Mouse (Mus musculus) layer of hippocampus, postnatal 25 days (tissue): ENCODE measurements around the gene Glrx5. TPM values are rescaled to one million over a fixed set of nuclear protein-coding genes. Genes with fewer than 3 reads are reported as not detected.

Experiments
- DNase-seq, 2 experiments: peaks; one replicate each; pipeline ENCODE4 v3.0.0; 2022; ENCODE audit warnings: mixed read lengths in 2 of 2, low spot score in 1 of 2; ENCODE audit errors: extremely low spot score in 1 of 2
- total RNA-seq, 2 experiments: library from RNA; stranded (reverse); gene quantifications; 2 replicates each; pipeline ENCODE4 v1.2.3; 2021

The Glrx5 gene
- total RNA-seq, 2 experiments from 2014 or later: 54.8 to 57.2 TPM

DNA sequence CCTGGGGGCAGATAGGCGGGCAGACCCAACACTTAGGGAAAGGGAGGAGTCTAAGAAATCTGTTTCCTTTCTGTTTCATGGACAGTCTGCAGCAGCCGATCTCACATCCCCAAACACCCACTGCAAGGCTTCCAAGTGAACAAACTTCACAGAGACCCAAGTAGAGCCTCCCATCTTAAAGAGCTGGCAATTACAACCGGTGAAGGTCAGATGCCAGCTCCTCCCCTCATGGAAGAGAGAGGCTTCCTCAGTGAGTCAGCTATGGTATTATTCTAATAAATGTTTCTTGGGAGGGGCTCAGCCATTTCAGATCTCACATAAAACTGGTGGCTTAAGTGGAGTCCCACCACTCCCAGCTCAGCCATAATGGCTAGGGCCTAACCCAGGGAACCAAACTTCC lies 28.8 kb upstream of the Glrx5 start:
- no peak for DNase-seq

DNA sequence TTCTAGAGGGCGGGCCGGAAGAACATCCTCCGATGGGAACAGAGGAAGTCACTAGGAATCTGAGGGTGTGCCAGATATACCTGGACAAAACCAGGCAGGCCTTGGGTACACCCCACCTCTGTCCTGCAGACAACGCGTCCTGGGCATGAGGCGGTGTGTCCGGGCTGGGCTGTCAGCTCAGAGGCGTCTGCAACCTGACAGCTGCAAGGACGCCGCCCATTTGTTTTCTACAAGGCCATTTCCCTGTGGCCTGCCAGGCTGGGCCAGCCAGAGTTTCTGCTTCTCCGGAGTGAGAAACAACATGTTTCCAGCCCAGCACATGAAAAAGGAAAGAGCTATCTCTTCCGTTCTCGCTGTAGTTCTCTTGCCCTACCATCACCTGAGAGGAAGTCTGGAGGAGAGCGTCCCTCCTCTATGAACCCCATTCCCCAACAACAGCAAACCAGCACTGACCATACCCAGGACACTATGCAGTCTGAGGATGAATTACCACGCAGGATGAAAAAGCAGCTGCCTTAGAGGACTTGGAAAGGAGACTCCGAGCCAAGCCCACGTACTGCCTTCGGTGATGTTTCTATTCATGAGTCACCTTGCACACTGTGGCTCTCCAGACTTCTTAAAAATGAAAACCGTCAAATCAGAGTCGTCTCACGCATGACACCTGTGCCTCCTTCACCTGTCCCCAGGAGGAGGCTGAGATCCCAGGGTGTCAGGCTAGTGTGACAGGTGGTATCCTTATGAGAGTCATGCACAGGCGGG lies 27.4 kb upstream of the Glrx5 start:
- no peak for DNase-seq

DNA sequence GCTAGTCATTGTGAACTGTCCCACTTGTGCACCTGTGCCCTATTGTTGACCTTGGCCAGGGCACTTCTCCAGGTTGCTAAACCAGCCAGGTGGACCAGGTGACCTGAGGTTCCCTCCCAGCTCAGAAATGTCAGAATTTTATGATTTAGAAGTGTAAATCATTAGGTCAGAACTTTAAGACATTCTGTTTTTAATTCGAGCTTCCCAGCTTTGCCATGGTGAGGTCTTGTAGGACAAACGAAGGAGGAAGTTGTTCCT lies 26.8 kb upstream of the Glrx5 start:
- DNase-seq: no peak

DNA sequence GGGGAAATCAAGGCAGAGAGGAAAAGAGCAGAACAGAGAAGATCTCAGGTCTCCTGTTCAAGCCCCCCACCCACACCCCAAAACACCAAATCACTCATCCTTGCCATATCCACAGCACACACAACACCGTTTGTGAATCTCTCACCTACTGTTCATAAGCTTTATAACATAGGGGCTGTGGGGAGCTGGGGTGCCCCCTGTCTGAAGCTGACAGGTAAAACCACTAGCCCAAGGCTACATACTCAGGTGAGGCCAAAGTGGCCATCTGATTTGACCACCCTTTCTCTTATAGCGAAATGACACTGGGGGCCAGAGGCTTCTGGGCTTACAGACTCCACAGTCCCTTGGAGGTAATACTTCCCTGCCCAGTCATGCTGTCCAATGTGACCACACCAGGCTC lies 24.3 kb upstream of the Glrx5 start:
- DNase-seq: no peak

DNA sequence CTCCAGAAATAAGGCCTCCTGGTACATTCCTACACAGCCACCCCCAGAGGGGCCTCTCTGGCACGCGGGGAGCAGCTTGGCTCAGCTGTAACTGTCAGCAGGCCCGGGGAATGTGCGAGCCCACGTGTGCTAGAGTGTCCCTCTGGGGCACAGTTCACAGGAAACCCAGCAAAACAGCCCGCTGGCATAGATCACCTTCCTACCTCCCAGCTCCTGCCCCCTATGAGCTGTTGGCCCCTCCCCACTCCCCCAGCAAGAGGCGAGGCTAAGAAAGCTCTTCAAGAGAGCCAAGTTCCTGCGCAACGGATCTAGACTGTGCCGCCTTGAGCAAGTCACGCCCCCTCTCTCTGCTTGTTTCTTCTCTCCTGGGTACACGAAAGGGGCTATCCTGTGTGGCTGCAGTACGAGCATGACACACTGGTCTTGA lies 23.7 kb upstream of the Glrx5 start:
- no peak for DNase-seq

DNA sequence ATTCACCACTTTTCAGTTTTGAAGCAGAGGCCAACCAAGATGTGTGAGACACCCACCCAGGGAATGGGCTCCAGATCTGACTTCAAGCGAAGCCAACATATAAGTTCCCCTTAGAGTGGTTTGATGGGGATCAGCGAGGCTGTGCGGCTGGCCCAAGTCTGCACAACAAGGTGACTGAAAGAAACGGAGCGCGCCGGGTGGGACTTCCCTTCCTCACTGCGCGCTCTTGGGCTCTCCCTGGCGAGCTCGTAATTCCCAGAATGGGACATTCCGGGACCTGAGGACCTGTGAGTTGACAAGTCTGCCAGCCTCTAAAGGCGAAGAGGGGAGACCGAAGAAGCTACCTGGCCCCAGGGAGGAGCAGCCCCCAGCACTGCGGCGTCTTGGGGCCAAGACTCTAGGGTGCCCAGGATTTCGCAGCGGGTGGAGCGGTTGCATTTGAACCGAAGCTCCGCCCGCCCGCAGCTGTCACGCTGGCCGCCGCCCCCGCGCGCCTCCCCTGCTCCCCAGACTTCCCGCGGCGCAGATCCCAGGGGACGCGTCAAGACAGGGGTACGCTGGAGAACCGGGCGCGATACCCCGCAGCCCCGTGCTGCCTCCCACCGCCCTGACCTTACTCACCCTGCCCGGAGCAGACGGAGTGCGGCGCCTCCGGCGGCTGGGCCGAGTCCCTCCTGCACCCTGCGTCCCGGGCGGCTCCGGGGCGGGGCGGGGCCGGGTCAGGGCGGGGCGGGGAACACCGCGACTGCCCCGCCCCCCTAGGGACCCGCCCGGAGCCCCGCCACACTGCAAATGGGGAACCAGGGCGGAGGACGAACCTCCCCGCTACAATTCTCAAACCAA lies 22.9 kb upstream of the Glrx5 start, which contains the start of gene Syne3:
TSS of gene Syne3 (minus strand) at position 440 of the 843 bp plus-strand sequence.
- DNase-seq: peak; percentile 36 to 48

DNA sequence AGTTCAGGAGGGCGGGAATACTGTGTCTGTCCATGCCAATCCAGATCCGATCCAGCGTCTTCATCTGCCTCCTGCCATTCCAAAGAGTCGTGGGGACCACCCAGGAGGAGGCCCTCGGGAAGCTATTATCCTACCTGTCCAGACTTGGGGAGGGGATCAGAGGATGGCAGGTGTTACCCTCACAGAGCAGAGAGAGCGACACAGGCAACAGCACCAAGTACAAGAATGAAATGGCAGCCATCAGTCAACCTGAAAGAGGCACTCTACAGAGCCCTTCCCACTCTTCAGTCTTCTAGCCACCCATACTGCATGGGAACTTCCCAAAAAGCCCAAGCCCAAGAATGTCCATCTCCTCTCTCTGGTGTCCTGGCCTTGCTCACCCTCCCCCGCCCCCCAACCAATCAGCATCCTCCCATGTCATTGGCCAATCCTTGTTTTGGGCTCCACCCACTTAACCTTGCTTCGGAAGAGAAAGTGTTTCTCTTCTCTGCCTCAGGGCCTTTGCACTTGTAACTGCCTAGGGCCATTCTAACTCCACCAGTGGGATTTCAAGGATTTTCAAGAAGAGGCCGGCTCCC lies 22.2 kb upstream of the Glrx5 start:
- no peak for DNase-seq

DNA sequence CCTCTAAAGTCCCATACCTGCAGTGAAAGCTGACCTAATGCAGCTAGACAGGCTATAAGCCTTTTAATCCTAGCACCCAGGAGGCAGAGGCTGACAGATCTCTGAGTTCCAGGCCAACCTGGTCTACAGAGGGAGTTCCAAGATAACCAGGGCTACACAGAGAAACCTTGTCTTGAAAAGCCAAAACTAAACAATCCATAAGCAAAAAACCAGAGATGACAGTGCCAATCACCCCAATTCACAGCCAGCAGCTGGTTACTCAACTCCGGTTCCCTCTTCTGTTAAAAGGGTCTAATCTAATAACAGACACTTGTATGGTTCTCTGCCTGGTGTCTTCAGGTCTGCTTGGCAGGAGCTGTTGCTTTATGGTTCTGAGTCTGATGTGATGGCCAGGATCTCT lies 20.9 kb upstream of the Glrx5 start:
- DNase-seq: no peak

DNA sequence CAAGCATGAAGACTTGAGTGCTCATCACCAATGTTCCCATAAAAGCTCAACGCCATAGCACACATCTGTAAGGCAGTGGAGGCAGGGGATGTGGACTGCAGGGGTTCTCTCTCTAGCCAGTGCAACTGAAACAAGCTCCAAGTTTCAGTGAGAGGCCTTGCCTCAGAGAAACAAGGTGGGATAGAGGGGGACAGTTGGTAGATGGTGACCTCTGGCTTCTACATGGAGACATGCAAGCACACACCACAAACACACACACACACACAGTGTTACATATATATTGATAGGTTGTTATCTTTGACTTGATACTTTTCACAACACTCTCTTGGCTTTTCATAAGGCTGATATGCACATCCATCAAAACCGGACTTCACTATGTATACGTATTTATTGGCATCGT lies 20.2 kb upstream of the Glrx5 start:
- no peak for DNase-seq

DNA sequence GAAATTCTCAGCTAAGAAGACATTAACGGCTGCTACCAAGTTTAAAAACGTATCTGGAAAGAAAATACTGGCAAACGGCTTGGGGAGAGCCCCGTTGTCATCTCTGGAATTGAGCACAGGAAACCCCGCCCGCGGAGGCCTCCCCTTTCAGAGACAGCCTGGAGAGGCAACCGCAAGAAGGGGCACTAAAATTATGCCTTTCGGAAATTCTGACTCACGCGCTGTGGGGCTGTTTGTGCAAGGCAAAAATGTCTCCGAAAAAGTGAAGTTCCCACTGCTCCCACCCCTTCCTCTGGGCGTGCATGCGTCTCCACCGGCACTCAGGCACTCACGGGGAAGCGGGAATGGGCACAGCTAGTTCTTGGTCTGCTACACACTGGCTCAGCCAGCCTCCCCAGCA lies 19.4 kb upstream of the Glrx5 start:
- DNase-seq: no peak

DNA sequence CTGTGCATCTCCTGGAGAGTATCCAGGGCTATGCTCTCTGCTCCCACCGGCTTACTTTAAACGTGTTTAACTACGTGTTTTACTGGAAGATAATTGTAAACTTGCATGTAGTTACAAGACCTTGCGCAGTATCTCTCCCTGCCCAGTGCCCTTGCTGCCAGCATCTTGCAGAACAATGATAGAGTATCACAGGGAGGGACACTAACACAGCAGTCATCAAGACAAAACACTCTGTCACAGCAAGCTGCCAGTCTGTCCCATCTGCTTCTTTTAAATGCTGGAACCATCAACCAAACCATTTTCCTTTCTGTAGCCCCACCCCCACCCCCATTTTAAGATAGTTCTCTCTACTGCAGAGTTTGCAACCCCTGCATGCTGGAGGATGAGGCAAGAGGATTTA lies 16.3 kb upstream of the Glrx5 start:
- DNase-seq: no peak

DNA sequence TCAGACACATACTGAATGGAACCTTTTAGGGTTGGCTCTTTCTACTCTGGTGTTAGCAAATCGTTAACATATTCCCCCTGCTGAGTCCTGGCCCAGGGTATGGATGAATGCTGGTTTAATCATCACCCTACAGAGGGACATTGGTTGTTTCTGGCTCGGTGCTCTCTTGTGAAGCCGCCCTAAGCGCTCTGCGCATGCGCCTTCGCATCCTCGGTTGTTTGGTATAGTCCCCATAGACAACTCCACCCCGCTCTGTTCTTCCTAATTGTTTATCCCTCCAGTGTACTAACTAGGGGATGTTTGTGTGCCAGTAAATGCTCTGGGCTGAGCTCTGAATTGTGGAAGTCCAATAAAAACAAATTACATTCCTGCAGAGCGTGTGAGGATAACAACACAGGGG lies 15.8 kb upstream of the Glrx5 start:
- no peak for DNase-seq

DNA sequence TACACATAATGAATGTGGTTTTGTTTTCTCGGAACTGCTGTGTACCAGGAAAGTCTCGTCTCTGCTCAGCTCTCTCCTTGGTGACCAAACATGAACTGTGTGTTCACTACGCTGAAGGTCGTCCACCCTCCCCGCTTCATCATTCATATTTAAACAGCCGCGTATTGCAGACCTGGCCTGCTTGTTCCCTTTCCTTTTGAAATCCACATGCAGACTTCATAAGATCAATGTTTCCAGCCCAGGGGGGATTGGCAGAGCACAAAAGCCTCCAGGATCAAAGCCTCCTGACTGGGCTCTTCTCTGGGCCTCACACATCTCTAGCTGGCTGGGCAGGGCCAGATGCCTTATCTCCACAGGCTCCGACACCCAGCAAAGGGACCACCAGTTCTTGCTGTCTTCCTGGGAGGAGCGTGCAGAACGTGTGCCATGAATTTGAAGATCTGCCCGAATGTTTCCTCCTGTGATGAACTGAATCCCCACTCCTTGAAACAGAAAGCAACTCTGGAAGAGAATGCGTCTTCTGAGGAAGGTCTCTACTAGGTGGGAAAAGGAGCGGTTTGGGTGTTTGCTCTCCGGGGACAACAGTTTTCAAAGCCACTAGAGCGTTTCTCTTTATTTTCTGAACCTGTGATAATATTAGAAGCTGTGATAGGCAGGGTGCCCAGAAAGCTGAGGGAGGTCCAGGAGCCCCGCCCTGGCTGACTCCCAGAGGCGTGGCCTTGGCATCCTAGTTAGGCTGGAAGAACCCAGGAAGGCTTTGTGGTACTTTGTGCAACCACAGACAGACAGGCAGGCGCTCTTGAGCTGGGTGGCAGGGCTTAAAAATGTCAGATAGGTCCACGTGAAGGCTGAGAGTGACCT lies 12.9 kb upstream of the Glrx5 start:
- no peak for DNase-seq

DNA sequence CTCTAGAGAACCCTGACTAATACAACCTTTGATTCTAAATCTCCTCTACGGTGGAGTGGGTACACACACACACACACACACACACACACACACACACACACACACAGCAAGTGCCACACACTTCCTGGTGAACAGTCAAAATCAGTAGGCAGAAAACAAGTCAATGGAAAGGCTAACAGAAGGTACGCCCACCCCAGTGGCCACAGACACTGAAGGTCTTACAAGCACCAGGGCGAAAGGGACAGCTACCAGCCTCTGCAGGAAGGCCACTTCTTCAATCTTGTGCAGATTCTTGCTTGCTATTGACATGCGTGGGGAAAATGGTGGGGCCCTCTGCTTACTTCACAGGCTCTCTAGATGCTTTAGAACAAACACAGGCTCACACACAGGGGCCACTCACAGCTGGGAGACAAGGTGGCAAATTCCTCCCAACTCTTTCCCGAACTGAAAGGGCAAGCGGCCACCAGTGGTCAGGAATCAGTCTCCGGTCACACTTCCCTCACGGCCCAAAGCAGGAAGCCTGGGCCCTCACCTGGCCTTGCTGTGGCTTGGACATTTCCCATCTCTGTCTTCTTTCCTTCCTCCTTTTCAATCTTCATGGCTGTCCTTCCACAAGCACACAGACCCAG lies 10.9 kb upstream of the Glrx5 start:
- no peak for DNase-seq

DNA sequence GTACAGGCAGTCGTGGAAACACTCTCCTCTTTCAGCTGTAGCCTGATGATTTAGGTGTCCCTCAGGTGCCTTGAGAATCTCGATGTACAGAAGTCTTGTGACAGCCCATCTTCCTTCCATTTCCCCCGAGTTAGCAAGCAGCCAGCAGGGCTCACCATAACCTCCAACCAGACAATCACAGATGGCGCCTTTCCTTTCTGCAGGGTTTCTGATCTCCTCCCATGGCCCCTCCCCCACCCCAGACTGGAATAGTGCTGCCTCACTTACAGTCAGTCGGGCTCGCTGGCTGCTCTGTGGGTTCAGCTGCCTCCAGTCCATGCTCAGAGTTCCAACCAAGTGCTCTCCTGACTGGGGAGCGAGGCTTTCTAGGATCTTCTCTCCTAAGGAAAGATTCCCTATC lies 10.3 kb upstream of the Glrx5 start:
- DNase-seq: no peak

DNA sequence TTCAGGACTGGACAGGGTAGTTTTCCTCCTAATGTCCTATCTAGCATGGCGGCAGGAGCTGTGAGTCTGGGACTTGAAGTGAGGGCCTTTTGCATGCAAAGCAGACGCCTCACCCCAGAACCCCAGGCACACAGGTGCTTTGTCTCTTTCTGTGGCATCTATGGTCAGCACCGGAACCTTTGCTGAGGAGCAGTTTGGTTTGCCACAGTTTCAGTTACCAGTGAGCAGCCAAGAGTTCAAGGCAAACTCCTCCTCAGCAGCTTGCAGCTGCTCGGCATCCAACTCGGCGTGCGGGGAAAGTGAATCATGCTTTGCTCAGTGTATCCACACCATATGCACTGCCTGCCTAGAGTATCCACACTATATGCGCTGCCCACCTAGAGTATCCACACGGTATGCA lies 9.7 kb upstream of the Glrx5 start:
- DNase-seq: no peak

DNA sequence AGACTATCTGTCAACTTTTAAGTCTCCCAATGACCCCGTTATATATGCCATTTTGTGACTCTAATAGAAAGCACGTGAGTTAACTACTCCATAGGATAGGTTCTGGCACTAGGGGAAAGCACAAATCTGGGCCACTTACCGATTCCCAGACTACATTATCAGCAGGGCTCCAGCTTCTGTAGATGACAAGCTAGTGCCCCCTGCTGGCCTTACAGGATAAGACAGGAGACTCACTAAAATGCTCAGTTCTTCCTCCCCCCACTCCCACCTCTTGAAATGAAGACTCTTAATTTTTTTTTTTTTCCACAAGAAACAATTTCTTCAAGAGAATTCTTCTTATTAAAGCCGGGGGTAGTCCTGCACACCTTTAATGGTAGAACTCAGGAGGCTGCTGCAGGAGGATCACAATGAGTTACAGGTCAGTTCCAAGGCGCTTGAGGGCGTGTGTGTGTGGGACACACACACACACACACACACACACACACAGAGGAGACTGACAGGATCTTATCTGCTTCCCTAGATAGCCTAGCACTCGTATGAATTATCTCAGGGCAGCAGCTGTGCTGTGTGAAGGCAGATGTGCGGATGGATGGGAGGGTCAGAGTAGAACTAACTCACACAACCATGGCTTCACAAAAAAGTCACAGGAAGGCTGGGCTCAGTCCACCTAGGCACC lies 7.1 kb upstream of the Glrx5 start:
- DNase-seq: peak in 1 of 2 experiments; percentile 87

DNA sequence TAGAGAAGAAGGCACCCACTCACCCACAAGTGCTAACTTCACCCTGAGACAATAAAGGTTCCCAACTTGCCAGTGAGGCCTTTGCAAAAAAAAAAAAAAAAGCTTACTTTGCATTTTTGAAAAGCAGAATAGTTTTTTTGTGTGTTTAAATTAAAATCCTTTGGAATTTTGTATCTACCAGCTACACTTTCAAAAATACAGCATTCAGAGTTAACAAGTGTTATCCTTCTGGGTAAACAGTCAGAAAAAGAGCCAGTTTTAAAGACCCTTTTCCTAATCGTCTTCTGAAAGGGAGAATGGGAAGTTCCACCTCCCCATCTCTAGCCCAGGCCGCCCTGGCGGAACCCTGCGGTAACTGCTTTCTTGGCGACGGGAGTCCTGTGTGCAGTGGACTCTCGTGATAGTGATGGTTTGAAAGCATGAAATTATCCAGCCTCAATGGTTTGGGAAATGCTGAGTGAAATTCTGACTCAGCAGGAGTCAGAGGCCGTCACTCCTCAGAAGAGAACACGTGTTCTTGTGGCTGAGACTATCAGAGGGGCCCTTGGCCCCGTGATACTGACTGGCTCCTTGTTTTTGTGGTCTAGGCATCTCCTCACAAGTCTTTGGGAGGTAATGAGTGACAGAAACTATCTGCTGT lies 6.4 kb upstream of the Glrx5 start:
- no peak for DNase-seq

DNA sequence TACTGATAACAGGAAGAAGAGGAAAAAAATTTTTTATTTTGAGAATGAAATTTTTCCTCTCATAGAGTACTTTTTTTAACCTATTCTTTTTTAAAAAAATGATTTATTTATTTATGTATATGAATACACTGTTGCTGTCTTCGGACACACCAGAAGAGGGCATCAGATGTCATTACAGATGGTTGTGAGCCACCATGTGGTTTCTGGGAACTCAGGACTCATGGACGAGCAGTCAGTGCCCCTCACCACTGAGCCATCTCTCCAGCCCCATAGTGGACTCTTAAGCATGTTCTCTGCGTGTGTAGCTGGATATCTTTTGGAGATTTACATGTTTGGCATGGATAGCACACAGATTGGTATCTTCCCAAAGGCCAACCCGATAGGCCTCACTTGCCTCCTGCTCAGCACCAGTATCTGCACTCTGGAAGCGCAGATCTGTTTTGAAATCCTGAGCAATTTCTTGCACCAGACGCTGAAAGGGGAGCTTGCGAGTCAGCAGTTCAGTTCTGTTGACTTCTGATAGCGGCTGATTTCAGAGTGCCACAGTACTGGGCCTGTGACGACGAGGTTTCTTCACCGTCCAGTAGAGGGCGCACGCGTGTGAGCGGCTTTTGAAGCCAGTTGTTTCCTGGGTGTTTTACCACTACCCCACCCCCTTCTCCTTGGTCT lies 5.0 kb upstream of the Glrx5 start:
- peak in 1 of 2 experiments; percentile 75 for DNase-seq
